Mouse (Mus musculus): ENCODE measurements around the gene Cdk5r2. TPM values are rescaled to one million over a fixed set of nuclear protein-coding genes. Genes with fewer than 3 reads are reported as not detected.

Gene Cdk5r2
- polyA plus RNA-seq (2015; fragmentation: Nextera tagmentation; extraction: Ambion mirVana): 0.12 and 0.19 TPM in 2 replicates

GRCm38 (mm10) chr1:74854306-74855056 lies at the start of gene Cdk5r2:
Cdk5r2 (plus strand) TSS chr1:74854934.
- peak; percentile 77 for DNase-seq (ENCODE audit: low spot score)
- Histone ChIP-seq H3K4me2 (replicated peaks; ENCODE audit: low read depth) (peak within 1 kb of the TSS; percentile 98), H3K27ac (replicated peaks) (no peak within 1 kb of the TSS), H3K36me3 (ENCODE audit: control insufficient read depth, insufficient read depth, low read length) (no peaks in the 10 kb centered on the region), H3K9ac (ENCODE audit: low read length) (peak within 1 kb of the TSS; percentile 45; the same call in 1 of the 2 replicates), H3K4me1 (replicated peaks; ENCODE audit: control insufficient read depth, insufficient read depth) (0 out of 2 replicates have a peak, but pooled peaks cover 2% of the 10 kb centered on the region), H3K27me3 (ENCODE audit: control insufficient read depth, insufficient read depth, low read length) (peaks cover 25% of the 10 kb centered on the region), H3K9me3 (ENCODE audit: control insufficient read depth, low read length) (no peaks in the 10 kb centered on the region), H3K4me3 (ENCODE audit: low read depth, low read length) (peak within 1 kb of the TSS; percentile 59)
- ATAC-seq (ENCODE audit: low FRiP score, low TSS enrichment): peak; percentile 81
- TF ChIP-seq CTCF (IDR thresholded peaks at IDR 0.05; ENCODE audit: low read depth) (no peak), EP300 (optimal IDR thresholded peaks at IDR 0.05) (no peak)
- WGBS: 3% methylated on average over 33 of the region's 39 CpGs

- Histone ChIP-seq H3K9ac (ENCODE audit: low read length) (no peak overlapping the region), H3K27me3 (ENCODE audit: control insufficient read depth, insufficient read depth, low read length) (peaks cover 30% of the 10 kb centered on the region), H3K27ac (replicated peaks) (0 out of 2 replicates have a peak overlapping the region, but pooled peaks have one; percentile 30), H3K4me2 (replicated peaks; ENCODE audit: low read depth) (no peak overlapping the region), H3K9me3 (ENCODE audit: control insufficient read depth, low read length) (no peaks in the 10 kb centered on the region), H3K4me3 (ENCODE audit: low read depth, low read length) (no peak overlapping the region), H3K4me1 (replicated peaks; ENCODE audit: control insufficient read depth, insufficient read depth) (peaks cover 7% of the 10 kb centered on the region; the same call in 1 of the 2 replicates), H3K36me3 (ENCODE audit: control insufficient read depth, insufficient read depth, low read length) (0 out of 2 replicates have a peak, but pooled peaks cover 2% of the 10 kb centered on the region)
- ATAC-seq (ENCODE audit: low FRiP score, low TSS enrichment): no peak
- WGBS: 31% methylated on average over 3 of the region's 4 CpGs
- no peak for TF ChIP-seq EP300 (optimal IDR thresholded peaks at IDR 0.05)
- no peak for TF ChIP-seq CTCF (IDR thresholded peaks at IDR 0.05; ENCODE audit: low read depth)
- DNase-seq (ENCODE audit: low spot score): no peak
These were observed 49.3 kb upstream of the Cdk5r2 start for GRCm38 (mm10) chr1:74805340-74805835.

- Histone ChIP-seq H3K9ac (ENCODE audit: low read length) (no peak overlapping the region), H3K9me3 (ENCODE audit: control insufficient read depth, low read length) (no peaks in the 10 kb centered on the region), H3K4me3 (ENCODE audit: low read depth, low read length) (no peak overlapping the region), H3K27me3 (ENCODE audit: control insufficient read depth, insufficient read depth, low read length) (peaks cover 30% of the 10 kb centered on the region), H3K27ac (replicated peaks) (no peak overlapping the region), H3K4me2 (replicated peaks; ENCODE audit: low read depth) (no peak overlapping the region), H3K4me1 (replicated peaks; ENCODE audit: control insufficient read depth, insufficient read depth) (peaks cover 7% of the 10 kb centered on the region; the same call in 1 of the 2 replicates), H3K36me3 (ENCODE audit: control insufficient read depth, insufficient read depth, low read length) (no peaks in the 10 kb centered on the region)
- DNase-seq (ENCODE audit: low spot score): no peak
- no peak for ATAC-seq (ENCODE audit: low FRiP score, low TSS enrichment)
- TF ChIP-seq CTCF (IDR thresholded peaks at IDR 0.05; ENCODE audit: low read depth) (no peak), EP300 (optimal IDR thresholded peaks at IDR 0.05) (no peak)
- 36% methylated on average over 5 of the region's 5 CpGs for WGBS
These were observed 48.9 kb upstream of the Cdk5r2 start for GRCm38 (mm10) chr1:74805843-74806242.

- TF ChIP-seq CTCF (IDR thresholded peaks at IDR 0.05; ENCODE audit: low read depth): peak; percentile 54
- TF ChIP-seq EP300 (optimal IDR thresholded peaks at IDR 0.05): no peak
- 1% methylated on average over 38 of the region's 38 CpGs for WGBS
- peak overlapping the region; percentile 32 for H3K4me2 ChIP-seq (replicated peaks; ENCODE audit: low read depth)
- H3K9me3 ChIP-seq (ENCODE audit: control insufficient read depth, low read length): no peaks in the 10 kb centered on the region
- no peaks in the 10 kb centered on the region for H3K36me3 ChIP-seq (ENCODE audit: control insufficient read depth, insufficient read depth, low read length)
- H3K4me3 ChIP-seq (ENCODE audit: low read depth, low read length): peak overlapping the region; percentile 12
- peaks cover 29% of the 10 kb centered on the region for H3K27me3 ChIP-seq (ENCODE audit: control insufficient read depth, insufficient read depth, low read length)
- H3K27ac ChIP-seq (replicated peaks): peak overlapping the region; percentile 45; the same call in 1 of the 2 replicates
- no peak; the same call in 1 of the 2 replicates for ATAC-seq (ENCODE audit: low FRiP score, low TSS enrichment)
- H3K4me1 ChIP-seq (replicated peaks; ENCODE audit: control insufficient read depth, insufficient read depth): peaks cover 7% of the 10 kb centered on the region; the same call in 1 of the 2 replicates
- no peak overlapping the region; the same call in 1 of the 2 replicates for H3K9ac ChIP-seq (ENCODE audit: low read length)
- DNase-seq (ENCODE audit: low spot score): peak; percentile 44
These were observed 48.1 kb upstream of the Cdk5r2 start for GRCm38 (mm10) chr1:74806360-74807311.

- no peaks in the 10 kb centered on the region for H3K36me3 ChIP-seq (ENCODE audit: control insufficient read depth, insufficient read depth, low read length)
- H3K9me3 ChIP-seq (ENCODE audit: control insufficient read depth, low read length): no peaks in the 10 kb centered on the region
- no peak overlapping the region for H3K4me3 ChIP-seq (ENCODE audit: low read depth, low read length)
- WGBS: 13% methylated on average over 23 of the region's 23 CpGs
- H3K9ac ChIP-seq (ENCODE audit: low read length): no peak overlapping the region
- ATAC-seq (ENCODE audit: low FRiP score, low TSS enrichment) (peak; percentile 10; the same call in 1 of the 2 replicates), DNase-seq (ENCODE audit: low spot score) (no peak)
- peaks cover 7% of the 10 kb centered on the region; the same call in 1 of the 2 replicates for H3K4me1 ChIP-seq (replicated peaks; ENCODE audit: control insufficient read depth, insufficient read depth)
- TF ChIP-seq CTCF (IDR thresholded peaks at IDR 0.05; ENCODE audit: low read depth) (no peak), EP300 (optimal IDR thresholded peaks at IDR 0.05) (no peak)
- no peak overlapping the region; the same call in 1 of the 2 replicates for H3K27ac ChIP-seq (replicated peaks)
- H3K4me2 ChIP-seq (replicated peaks; ENCODE audit: low read depth): peak overlapping the region; percentile 23; the same call in 1 of the 2 replicates
- peaks cover 21% of the 10 kb centered on the region for H3K27me3 ChIP-seq (ENCODE audit: control insufficient read depth, insufficient read depth, low read length)
These were observed 47.1 kb upstream of the Cdk5r2 start for GRCm38 (mm10) chr1:74807551-74808071.
